Mouse (Mus musculus): ENCODE measurements at regions not wholly inside any gene's neighbourhood (a gene's known extent, or its start where the extent isn't known, plus 50 kb on each side); places are given as distances from the start of the nearest gene placed in this dataset.

GRCm38 (mm10) chr15:11597021-11597420 is 197.6 kb upstream of the Tars start:
- TF ChIP-seq CTCF (IDR thresholded peaks at IDR 0.05; ENCODE audit: borderline replicate concordance, insufficient read depth, low read depth, low read length) (no peak), POLR2A (IDR thresholded peaks at IDR 0.05; ENCODE audit: borderline replicate concordance, insufficient read depth, low read length) (no peak)

Measured in cerebellum, adult 2 months (tissue).